Mouse (Mus musculus) mouse trophoblast stem cell (cell line): Measurements from ENCODE around the gene Ccdc188.

ENCODE experiments used
- in situ Hi-C, 2 experiments: fragments of 300-500 bp; cut with MseI, MboI; formaldehyde crosslinking; loops; 2 replicates in 1 of 2; 3 replicates in 1 of 2; pipeline ENCODE4 v1.15.1; 2025

Gene Ccdc188

GRCm38 (mm10) chr16:18201620-18202019, 16.1 kb upstream of the Ccdc188 start:
- in situ Hi-C loops = no loop called here

DNA sequence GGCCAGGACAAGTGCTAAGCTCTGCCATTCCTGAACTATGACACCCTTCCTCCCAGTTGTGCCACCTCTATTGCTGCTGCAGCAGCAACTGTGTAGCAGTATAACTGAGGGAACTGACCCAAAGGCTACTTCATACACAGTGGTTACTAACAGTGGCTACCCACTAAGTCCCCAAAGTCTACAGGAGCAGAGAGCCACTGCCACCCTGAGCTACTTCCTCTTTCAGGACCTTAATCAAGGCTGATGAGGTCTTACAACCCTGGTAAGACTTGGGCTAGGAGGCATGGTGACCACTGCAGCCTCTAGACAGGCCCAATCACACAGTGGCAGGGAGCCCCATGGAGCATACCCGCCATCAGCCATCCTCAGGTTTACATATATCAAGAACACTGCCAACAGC, 15.6 kb upstream of the Ccdc188 start:
- in situ Hi-C loops = no loop called here

DNA sequence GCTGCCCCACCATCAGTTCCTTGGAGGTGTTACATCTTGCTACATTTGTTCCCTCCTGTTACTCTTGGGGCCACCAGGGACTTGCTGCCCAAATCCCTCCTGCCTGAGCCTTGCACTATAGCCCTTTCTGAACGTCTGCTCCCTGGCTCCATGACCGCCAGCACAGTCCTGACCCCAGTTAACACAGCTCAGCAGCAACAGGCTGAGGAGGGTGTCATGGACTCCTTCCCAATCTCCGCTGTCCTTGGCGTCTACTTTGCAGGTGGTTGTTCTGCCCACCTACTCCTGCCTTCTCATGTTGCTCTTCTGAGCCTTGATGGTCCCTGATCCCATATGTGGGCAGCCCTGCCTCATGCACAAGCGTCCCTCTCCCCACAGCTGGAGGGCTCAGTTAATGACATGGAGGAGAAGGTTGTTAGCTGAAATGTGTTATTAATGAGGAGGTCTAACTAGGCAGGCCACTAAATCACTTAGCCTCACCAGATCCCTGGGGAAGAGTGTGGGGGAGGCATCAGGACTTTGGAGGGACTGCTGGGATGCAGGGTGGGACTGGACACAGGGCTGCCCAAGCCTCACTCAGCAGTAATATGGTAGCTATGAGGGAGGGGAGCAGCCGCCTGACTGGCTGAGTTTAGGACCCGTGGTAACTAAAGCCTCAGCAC, 14.1 kb upstream of the Ccdc188 start:
- in situ Hi-C loops = no loop called here

- in situ Hi-C loops = loop anchor here (5.0 kb wide), 3 partner anchors 34 to 99 kb away; no protein-coding TSS in a partner anchor
Measured at GRCm38 (mm10) chr16:18210701-18211416, 6.8 kb upstream of the Ccdc188 start.

DNA sequence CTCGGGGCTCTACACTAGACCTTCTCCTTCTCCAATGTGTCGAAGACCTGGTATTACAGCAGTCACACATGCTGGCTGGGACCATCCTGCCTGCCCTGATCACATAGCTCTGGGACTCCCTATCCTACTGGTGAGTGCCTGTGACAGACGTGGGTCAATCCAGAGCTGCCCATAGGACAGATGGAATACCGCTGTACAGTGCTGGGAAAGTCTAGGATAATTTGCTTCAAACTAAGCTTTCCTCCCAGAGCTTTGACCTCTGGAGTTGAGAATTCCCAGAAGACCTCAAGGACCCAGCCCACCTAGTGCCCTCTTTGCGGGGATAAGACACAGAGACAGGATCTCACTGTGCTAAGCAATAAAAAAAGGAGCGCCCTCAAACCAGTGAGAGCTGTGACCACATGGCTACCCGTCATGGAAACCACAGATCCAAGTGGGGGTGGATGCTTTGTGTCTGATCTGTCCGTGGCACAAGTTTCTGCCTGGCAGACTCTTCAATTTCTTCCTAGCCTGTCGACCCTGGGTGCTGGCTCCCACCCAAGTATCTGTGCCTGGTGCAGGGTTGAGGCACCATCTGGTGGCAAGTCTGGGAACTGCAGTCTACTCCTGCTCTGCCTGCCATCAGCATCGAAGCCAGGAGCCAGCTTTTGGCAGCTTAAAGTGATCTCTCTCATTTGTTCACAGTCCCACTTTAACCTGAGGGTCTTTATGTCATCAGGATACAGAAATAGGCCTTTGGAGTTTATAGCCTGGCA, 6.1 kb upstream of the Ccdc188 start:
- in situ Hi-C loops = loop anchor here (5.0 kb wide), 3 partner anchors 34 to 99 kb away; no protein-coding TSS in a partner anchor

- in situ Hi-C loops = loop anchor here (5.0 kb wide), 3 partner anchors 36 to 101 kb away; no protein-coding TSS in a partner anchor
Measured at GRCm38 (mm10) chr16:18213689-18214088, 4.0 kb upstream of the Ccdc188 start.

DNA sequence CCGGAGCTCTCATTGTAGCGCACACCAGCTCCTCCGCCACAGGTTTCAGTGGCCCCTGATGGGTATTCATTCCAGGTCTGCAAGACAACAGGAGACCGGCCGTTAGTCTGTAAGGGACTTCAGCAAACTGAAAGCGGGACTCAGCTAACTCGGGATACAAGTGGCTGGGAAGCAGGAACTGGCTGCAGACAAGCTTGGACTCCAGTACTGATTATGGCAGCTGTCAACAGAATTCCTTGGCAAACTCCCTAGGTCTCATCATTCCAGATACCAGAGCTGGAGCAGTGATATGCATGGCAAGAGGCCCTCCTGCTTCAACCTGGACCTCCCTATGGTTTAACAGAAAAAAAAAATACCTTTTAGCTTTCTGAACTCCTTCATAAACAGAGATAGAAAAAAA, 2.8 kb upstream of the Ccdc188 start:
- in situ Hi-C loops = loop anchor here (5.0 kb wide), 3 partner anchors 38 to 103 kb away; no protein-coding TSS in a partner anchor

DNA sequence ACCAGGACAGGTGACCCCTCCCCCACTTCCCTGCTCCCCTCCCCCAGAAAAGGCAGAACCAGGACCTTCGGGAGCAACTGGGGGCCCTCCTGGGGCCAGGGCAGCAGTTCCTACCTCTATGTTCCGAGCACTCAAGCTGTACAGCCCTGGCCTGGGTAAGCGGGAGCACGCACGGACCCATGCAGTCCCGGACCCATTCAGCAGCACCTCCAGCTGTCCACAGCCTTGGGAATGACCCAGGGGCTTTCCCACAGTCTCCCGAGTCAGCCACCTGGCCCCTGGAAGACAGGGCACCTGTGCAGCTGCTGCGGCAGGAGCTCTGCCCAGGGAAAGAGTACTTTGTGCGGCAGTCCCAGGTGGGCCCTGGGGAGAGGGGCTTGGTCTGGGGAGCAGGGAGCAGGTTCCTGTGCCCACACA, 909 bp downstream of the Ccdc188 start:
- in situ Hi-C loops = no loop called here

GRCm38 (mm10) chr16:18220001-18220400, 2.3 kb downstream of the Ccdc188 start:
- in situ Hi-C loops = no loop called here

- in situ Hi-C loops = no loop called here
Measured at GRCm38 (mm10) chr16:18220856-18221542, 3.3 kb downstream of the Ccdc188 start.

GRCm38 (mm10) chr16:18221543-18221898, 3.8 kb downstream of the Ccdc188 start:
- in situ Hi-C loops = no loop called here

DNA sequence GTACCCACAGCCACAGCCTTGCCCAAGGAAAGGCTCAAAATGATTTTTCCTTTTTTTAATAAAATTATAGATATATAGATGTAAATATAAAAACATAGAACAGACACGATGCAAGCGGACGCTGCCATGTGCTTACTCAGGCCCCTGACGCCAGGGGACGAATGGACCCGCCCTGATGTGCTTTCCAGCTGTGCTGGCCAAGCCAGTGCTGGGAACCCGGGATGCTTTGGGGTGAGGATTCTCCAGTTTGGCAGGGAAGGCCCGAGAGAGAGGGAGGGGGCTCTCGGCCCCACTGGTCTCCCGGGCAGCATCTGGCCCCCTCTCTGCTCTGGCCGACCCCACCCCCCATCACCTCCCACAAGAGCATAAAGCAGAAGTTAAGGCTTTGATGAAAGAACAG, 4.5 kb downstream of the Ccdc188 start:
- in situ Hi-C loops = no loop called here

GRCm38 (mm10) chr16:18227187-18227586, 9.5 kb downstream of the Ccdc188 start:
- in situ Hi-C loops = no loop called here

- in situ Hi-C loops = no loop called here
Measured at GRCm38 (mm10) chr16:18227897-18228422, 10.3 kb downstream of the Ccdc188 start.

GRCm38 (mm10) chr16:18228856-18229255, 11.2 kb downstream of the Ccdc188 start:
- in situ Hi-C loops = no loop called here

DNA sequence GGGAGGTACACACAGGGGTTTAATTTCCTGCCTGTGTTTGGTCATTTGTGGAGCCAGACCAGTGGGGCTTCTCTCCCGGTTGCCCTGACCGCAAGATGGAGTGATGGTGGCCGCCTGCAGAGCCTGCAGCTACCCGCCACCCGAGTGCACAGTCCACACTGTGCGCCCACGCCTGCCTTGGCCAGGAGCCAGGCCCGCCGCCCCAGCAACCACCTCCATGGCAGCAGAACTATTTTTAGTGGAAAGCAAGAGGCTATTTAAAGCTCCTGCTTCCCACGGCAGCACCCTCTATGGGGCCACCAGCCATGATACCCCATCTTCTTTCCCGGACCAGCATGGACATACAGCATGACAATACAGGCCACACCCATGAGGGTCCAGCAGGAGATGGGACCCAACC, 11.9 kb downstream of the Ccdc188 start:
- in situ Hi-C loops = no loop called here

- in situ Hi-C loops = no loop called here
Measured at GRCm38 (mm10) chr16:18230617-18231016, 12.9 kb downstream of the Ccdc188 start.

DNA sequence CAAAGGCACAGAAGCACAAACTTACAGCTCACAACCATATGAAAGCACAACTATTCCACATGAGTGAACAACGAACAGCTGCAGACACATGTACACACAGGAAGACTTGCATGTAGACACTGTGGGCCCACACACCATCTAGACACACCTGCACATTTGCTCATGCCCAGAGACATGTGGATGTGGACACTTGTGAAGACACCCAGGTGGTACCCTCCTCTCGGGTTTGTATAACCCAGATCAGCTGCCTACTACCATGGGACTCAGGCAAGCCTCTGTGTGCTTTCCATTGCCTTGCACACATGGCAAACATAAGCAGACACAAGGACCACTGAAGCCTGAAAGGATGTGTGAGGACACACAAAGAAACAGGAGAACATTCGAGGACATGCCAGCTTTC, 13.4 kb downstream of the Ccdc188 start:
- in situ Hi-C loops = no loop called here

DNA sequence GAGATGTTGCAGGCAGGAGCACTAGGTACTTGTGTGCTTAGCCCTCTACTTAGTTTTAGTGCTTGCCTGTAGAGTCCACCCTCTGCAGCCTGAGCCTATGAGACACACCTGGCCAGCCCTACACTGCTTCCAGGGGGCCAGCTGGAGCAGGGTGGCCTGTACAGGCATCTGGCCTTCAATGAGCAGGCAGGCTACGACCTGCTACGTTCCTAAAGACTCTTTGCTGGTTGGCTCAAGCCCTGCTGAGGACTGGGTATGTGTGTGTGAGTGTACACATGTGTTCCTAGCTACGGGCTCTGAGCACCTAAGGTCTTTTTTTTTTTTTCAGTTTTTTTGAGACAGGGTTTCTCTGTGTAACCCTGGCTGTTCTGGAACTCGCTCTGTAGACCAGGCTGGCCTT, 13.8 kb downstream of the Ccdc188 start:
- in situ Hi-C loops = no loop called here

DNA sequence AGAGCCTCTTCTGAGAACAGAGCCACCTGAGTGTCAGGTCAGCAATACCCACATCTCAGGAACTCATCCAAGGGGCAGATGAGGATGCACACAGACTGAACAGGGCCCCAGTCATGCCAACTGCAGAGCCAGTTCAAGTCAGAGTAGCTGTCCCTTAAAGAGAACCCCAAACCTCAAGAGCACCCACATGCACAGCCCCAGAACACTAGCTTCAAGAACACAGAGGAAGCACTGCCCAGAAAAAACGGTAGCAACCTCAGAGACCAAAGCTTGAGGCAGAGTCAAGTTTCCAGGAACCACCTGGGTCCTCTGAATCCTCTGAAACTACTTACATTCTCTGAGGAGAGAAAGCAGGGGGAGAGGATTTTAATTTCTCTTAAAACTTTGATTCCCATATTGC, 15.8 kb downstream of the Ccdc188 start:
- in situ Hi-C loops = no loop called here

DNA sequence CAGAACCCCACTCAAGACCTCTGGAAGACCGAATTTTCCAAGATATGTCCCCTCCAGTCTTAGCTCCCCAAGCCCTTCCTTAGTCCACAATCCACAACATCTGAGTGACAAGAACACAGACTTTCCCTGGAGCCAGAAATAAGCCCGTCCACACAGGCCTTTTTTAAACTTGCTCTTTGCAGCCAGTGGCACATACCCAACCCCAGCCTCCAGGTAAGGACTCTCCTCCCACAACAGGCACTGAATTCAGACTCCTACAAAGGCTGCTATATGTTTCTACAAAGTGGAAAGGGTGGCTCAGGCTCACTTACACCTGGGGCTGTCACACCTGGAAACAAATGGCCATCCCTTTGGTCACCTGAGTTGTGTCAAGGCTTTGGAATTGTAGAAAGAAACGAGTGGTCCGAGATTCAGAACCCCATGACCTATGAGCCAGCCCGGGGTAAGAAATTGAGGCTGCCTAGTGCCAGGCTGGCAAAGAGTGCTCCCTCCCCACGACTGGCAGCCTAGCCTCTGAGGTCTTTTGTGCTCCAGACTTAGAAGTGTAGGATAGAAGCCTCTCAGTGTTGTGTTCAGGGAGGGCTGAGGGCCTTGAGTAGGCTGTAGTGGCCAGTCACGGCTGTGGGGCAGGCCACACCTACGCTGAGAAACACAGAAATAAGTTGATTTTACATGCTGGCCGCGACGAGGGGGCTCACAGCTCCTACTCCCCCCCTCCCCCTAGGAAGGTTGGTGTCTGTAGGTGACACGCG, 16.4 kb downstream of the Ccdc188 start:
- in situ Hi-C loops = no loop called here
